Mouse (Mus musculus): ENCODE results near the gene Col4a4.

GRCm38 (mm10) chr1:82446049-82446448 is 140.6 kb downstream of the Col4a4 start:
- no peak for TF ChIP-seq EP300 (IDR thresholded peaks at IDR 0.05; ENCODE audit: low read depth)
- TF ChIP-seq CTCF (IDR thresholded peaks at IDR 0.05; ENCODE audit: low read depth) = no peak

All from liver, embryonic 14.5 days (tissue).